Mouse (Mus musculus) hematopoietic multipotent progenitor cell, adult 10-12 weeks (in vitro differentiated cells): ENCODE results near the gene 1700013G24Rik. TPM values are rescaled to one million over a fixed set of nuclear protein-coding genes. Genes with fewer than 3 reads are reported as not detected.

Experiments used
- polyA plus RNA-seq: library from polyadenylated mRNA; stranded (reverse); fragments of >175 nt; gene quantifications from 2 replicates; pipeline ENCODE4 v1.2.3, GENCODE M21; 2012; ENCODE audit warnings: low replicate concordance

Gene 1700013G24Rik
- not detected in 2 replicates for polyA plus RNA-seq

GRCm38 (mm10) chr4:137453234-137453767 is at the start of gene 1700013G24Rik:
1700013G24Rik (plus strand) TSS chr4:137453284.

GRCm38 (mm10) chr4:137409691-137410090 is 43.4 kb upstream of the 1700013G24Rik start, which contains the start of gene Cela3a:
Cela3a (minus strand) TSS chr4:137409791.

GRCm38 (mm10) chr4:137430502-137430901 is 22.6 kb upstream of the 1700013G24Rik start, which contains the start of gene Cela3b:
Cela3b (minus strand) TSS chr4:137430540.

GRCm38 (mm10) chr4:137468260-137469080 is 15.4 kb downstream of the 1700013G24Rik start, which contains the start of gene Hspg2:
Hspg2 (plus strand) TSS chr4:137468769.

Other genes starting within 250 kb of the 1700013G24Rik start
- gene Wnt4, start 175.8 kb upstream of the 1700013G24Rik start, polyA plus RNA-seq, result 0.04 TPM in 1 of 2 replicates, not detected in the other
- gene Cdc42, start 95.6 kb upstream of the 1700013G24Rik start, polyA plus RNA-seq, result 16.9 and 39.8 TPM in 2 replicates
- gene Cela3a, start 43.5 kb upstream of the 1700013G24Rik start, polyA plus RNA-seq, result not detected in 2 replicates
- gene Cela3b, start 22.7 kb upstream of the 1700013G24Rik start, polyA plus RNA-seq, result 1.5 TPM in 1 of 2 replicates, not detected in the other
- 0.90 and 2.9 TPM in 2 replicates for gene Hspg2, start 15.5 kb downstream of the 1700013G24Rik start, polyA plus RNA-seq
- gene Ldlrad2, start 121.3 kb downstream of the 1700013G24Rik start, polyA plus RNA-seq, result not detected in 2 replicates
- 45.9 and 95.8 TPM in 2 replicates for gene Usp48, start 140.5 kb downstream of the 1700013G24Rik start, polyA plus RNA-seq
- gene Rap1gap, start 211.4 kb downstream of the 1700013G24Rik start, polyA plus RNA-seq, result 44.5 and 125 TPM in 2 replicates